8 mouse cellular contexts compared by ENCODE assay signal in genomic region chr3:144453701-144454430, GRCm38 (mm10).
DNase-seq lines count a peak whose midpoint lies in the region; ATAC-seq and TF ChIP-seq lines count a peak whose summit lies in the region.

No protein-coding gene starts in this region.

- no peak overlapping the region for H3K9ac ChIP-seq in liver, adult 2 months (ENCODE audit: low read depth, low read length)
- H3K9ac ChIP-seq in hindbrain, embryonic 13.5 days, result peak overlapping the region; percentile 51; the same call in 1 of the 2 replicates
- H3K9ac ChIP-seq in midbrain, embryonic 12.5 days (replicated peaks), result 0 out of 2 replicates have a peak overlapping the region, but pooled peaks have one; percentile 0

- DNase-seq in liver, adult 2 months (ENCODE audit: extremely low read depth, low read depth, low spot score), result peak; percentile 56
- DNase-seq in liver, result no peak
- peak; percentile 84 for DNase-seq in brain, adult 2 months (ENCODE audit: low read depth, low spot score)
- peak; percentile 44 to 84 for DNase-seq in layer of hippocampus, postnatal 14 days (ENCODE audit: low spot score in 2 of 2)
- DNase-seq in testis, postnatal 14 days (ENCODE audit: low spot score), result peak; percentile 16

- no peaks in the 10 kb centered on the region for H3K9me3 ChIP-seq in hindbrain, embryonic 13.5 days
- no peaks in the 10 kb centered on the region for H3K9me3 ChIP-seq in midbrain, embryonic 12.5 days

- H3K36me3 ChIP-seq in liver, adult 2 months (ENCODE audit: control insufficient read depth, insufficient read depth, low read length), result no peaks in the 10 kb centered on the region
- H3K36me3 ChIP-seq in hindbrain, embryonic 13.5 days, result peaks cover 4% of the 10 kb centered on the region
- peaks cover 14% of the 10 kb centered on the region for H3K36me3 ChIP-seq in midbrain, embryonic 12.5 days

- H3K27ac ChIP-seq in liver, adult 2 months (replicated peaks; ENCODE audit: insufficient read depth, low read depth, low read length), result no peak overlapping the region
- H3K27ac ChIP-seq in hindbrain, embryonic 13.5 days, result peak overlapping the region; percentile 74
- H3K27ac ChIP-seq in midbrain, embryonic 12.5 days (replicated peaks), result peak overlapping the region; percentile 71

- no peaks in the 10 kb centered on the region for H3K27me3 ChIP-seq in liver, adult 2 months (ENCODE audit: control insufficient read depth, insufficient read depth, low read length)
- H3K27me3 ChIP-seq in hindbrain, embryonic 13.5 days, result no peaks in the 10 kb centered on the region
- no peaks in the 10 kb centered on the region for H3K27me3 ChIP-seq in midbrain, embryonic 12.5 days

- H3K4me1 ChIP-seq in liver, adult 2 months (ENCODE audit: control insufficient read depth, insufficient read depth, low read length), result no peaks in the 10 kb centered on the region
- H3K4me1 ChIP-seq in hindbrain, embryonic 13.5 days (replicated peaks), result peaks cover 17% of the 10 kb centered on the region
- H3K4me1 ChIP-seq in midbrain, embryonic 12.5 days, result peaks cover 11% of the 10 kb centered on the region

- peak; percentile 75 for ATAC-seq in erythroid progenitor cell, adult 5-6 weeks (replicated peaks; ENCODE audit: low FRiP score, poor library complexity, severe bottlenecking)
- ATAC-seq in hindbrain, embryonic 13.5 days (ENCODE audit: low FRiP score), result peak; percentile 82
- peak; percentile 83 for ATAC-seq in midbrain, embryonic 12.5 days (ENCODE audit: low FRiP score, low read depth)

- peak; percentile 52 for TF ChIP-seq CTCF in liver, adult 2 months (IDR thresholded peaks at IDR 0.05; ENCODE audit: low read depth, low read length)

- no peak overlapping the region for H3K4me2 ChIP-seq in hindbrain, embryonic 13.5 days
- no peak overlapping the region for H3K4me2 ChIP-seq in midbrain, embryonic 12.5 days (replicated peaks)

- no peak for TF ChIP-seq POLR2A in liver, adult 2 months (IDR thresholded peaks at IDR 0.05; ENCODE audit: extremely low read depth, insufficient read depth, low read length)

- no peak overlapping the region for H3K4me3 ChIP-seq in liver, adult 2 months (ENCODE audit: insufficient read depth, low read depth, low read length)
- no peak overlapping the region for H3K4me3 ChIP-seq in hindbrain, embryonic 13.5 days
- no peak overlapping the region for H3K4me3 ChIP-seq in midbrain, embryonic 12.5 days

- 65% methylated on average over 19 of the region's 19 CpGs for WGBS in liver, adult 2 months
- WGBS in hindbrain, embryonic 13.5 days, result 58% methylated on average over 19 of the region's 19 CpGs
- WGBS in midbrain, embryonic 12.5 days, result 65% methylated on average over 19 of the region's 19 CpGs

- H3K79me2 ChIP-seq in liver, adult 2 months (ENCODE audit: control insufficient read depth, insufficient read depth, low read length), result no peaks in the 10 kb centered on the region
